Mouse (Mus musculus) liver, adult (tissue): ENCODE measurements around the gene Gsdmc3.
"Not testable (repeated sequence)": the region's sequence is repeated elsewhere in the genome, so short reads cannot be mapped to it uniquely, and the experiment has no call there.

ENCODE experiments used
- GATA4 ChIP-seq: IDR thresholded peaks from 2 replicates; pipeline ENCODE4 v1.6.1; 2014; ENCODE audit warnings: mild to moderate bottlenecking, low read length; ENCODE audit not compliant: insufficient replicate concordance

The Gsdmc3 gene

DNA sequence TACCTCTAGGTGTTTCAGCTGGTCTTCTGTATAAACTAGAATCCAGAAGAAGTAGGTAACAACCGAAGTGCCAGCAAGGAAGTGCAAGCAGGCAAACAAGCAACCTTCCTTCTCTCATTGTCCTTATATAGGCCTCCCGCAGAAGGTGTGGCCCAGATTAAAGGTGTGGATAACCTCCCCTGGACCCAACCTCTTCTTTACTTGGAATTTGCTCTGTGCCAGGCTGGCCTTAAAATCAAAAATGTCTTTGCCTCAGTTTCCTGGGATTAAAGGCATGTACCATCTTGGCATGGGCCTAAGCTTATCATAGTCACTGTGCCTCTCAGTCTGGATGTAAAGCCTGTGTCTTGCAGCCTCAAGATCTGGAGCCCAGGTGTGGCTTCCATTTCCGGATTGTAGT, at the start of gene Gsdmc3:
TSS of gene Gsdmc3 (minus strand) at position 101 of the 400 bp plus-strand sequence.
- not testable (repeated sequence) for TF ChIP-seq GATA4

DNA sequence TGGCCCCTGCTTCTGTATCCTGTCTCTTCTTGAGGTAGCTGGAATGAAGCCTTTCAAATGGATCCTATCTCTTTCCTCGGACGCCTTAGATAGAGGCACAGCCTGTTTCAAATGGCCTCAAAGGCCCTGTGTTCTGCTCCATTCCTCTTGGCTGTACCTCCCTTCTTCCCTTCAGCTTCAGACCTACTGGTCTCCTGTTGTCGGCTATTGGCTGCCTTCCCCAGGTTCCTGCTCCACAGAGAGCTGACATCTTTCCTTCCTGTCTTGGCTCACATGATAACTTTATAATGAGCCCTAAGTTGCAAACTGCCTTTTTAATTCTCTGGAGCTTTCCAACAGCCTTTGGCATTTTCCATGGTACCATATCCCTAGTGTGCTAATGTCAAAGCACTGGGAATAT, 47.8 kb upstream of the Gsdmc3 start:
- no peak for TF ChIP-seq GATA4

DNA sequence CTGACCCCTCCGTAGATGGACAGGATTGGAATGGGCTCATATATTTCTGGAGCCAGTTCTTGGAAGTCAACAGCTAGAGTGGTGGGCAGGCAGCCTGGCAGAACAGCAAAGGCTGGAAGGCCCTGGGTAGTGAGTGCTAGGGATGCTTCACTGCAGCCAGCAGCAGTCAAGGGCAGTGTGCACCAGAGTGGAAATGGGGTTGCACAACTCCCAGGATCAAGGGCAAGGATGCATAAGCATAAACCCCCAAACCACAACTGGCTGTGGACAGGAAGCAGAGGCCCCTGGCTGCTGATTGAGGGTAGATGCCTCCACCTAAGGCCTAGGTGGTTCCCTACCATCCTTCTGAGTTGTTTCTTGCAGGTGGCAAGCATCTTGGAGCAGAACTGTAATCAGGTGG, 46.1 kb upstream of the Gsdmc3 start:
- TF ChIP-seq GATA4 = no peak

DNA sequence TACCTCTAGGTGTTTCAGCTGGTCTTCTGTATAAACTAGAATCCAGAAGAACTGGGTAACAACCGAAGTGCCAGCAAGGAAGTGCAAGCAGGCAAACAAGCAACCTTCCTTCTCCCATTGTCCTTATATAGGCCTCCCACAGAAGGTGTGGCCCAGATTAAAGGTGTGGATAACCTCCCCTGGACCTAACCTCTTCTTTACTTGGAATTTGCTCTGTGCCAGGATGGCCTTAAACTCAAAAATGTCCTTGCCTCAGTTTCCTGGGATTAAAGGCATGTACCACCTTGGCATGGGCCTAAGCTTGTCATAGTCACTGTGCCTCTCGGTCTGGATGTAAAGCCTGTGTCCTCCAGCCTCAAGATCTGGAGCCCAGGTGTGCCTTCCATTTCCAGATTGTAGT, 33.8 kb upstream of the Gsdmc3 start, which contains the start of gene Gsdmc4:
TSS of gene Gsdmc4 (minus strand) at position 101 of the 400 bp plus-strand sequence.
- not testable (repeated sequence) for TF ChIP-seq GATA4
